Mouse (Mus musculus): Measurements from ENCODE around the gene Adm2.

DNA sequence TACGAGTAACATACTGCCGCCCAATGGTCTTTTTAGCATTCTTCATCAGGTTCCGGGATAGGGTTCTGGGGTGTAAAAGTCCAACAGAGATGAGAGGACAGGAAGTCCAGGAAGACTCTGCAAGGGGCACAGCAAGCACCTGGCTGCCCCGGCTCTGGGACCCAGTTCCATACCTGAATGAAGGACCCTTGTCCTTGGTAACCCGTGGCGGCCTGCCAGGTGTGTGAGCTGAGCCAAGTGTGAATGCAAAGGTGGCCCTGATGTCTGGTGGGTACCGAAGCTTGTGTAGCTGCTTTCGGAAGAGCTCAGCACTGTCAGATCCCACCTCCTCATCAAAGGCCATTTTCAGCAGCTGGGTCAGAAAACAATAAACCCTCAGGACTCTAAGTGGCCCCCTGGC, 21.9 kb upstream of the Adm2 start:
- no peak for TF ChIP-seq CTCF (IDR thresholded peaks at IDR 0.05; ENCODE audit: extremely low read depth, insufficient read depth, low read length)
- no peak for TF ChIP-seq POLR2A (IDR thresholded peaks at IDR 0.05; ENCODE audit: extremely low read depth, insufficient read depth, low read length)

All from cortical plate, adult 2 months (tissue).